Comparison of ENCODE assay signal across 16 mouse cellular contexts in genomic region chr17:44100906-44101305, GRCm38 (mm10). TPM values are rescaled to one million over a fixed set of nuclear protein-coding genes. Genes with fewer than 3 reads are reported as not detected.
DNase-seq lines count a peak whose midpoint lies in the region; ATAC-seq and TF ChIP-seq lines count a peak whose summit lies in the region.
"Had no signal": no experiment of that assay in that cellular context is flagged by ENCODE, and none has a peak within 500 bp of the region (broad histone marks: within the 10 kb centered on the region; RNA-seq: fewer than 3 reads in every experiment).

No protein-coding gene starts in this region.

- no peak overlapping the region for H3K27ac ChIP-seq in kidney, adult 2 months (ENCODE audit: insufficient read depth, low read depth, low read length)
- peak overlapping the region; percentile 31; the same call in 1 of the 2 replicates for H3K27ac ChIP-seq in bone marrow macrophage, adult 2 months (ENCODE audit: insufficient read depth, low read depth, low read length)
- H3K27ac ChIP-seq in liver, embryonic 12.5 days, result 0 out of 2 replicates have a peak overlapping the region, but pooled peaks have one; percentile 2
- H3K27ac ChIP-seq: kidney, embryonic 15.5 days; limb, embryonic 12.5 days had no signal

- no peak overlapping the region for H3K4me3 ChIP-seq in kidney, adult 2 months (ENCODE audit: insufficient read depth, low read depth, low read length)
- H3K4me3 ChIP-seq in bone marrow macrophage, adult 2 months (ENCODE audit: insufficient read depth, low read length), result peak overlapping the region; percentile 51
- H3K4me3 ChIP-seq in liver, embryonic 12.5 days, result no peak overlapping the region
- peak overlapping the region; percentile 64 for H3K4me3 ChIP-seq in megakaryocyte, embryonic 14.5 days (replicated peaks)
- H3K4me3 ChIP-seq: heart, embryonic 12.5 days; kidney, embryonic 15.5 days; limb, embryonic 12.5 days had no signal

- TF ChIP-seq POLR2A in kidney, adult 2 months (IDR thresholded peaks at IDR 0.05; ENCODE audit: low read depth, low read length), result no peak
- no peak for TF ChIP-seq POLR2A in bone marrow macrophage, adult 2 months (IDR thresholded peaks at IDR 0.05; ENCODE audit: borderline replicate concordance, low read depth, low read length)

- no peaks in the 10 kb centered on the region; the same call in 1 of the 2 replicates for H3K36me3 ChIP-seq in kidney, adult 2 months (ENCODE audit: control insufficient read depth, insufficient read depth, low read length)
- peaks cover 22% of the 10 kb centered on the region; the same call in 1 of the 2 replicates for H3K36me3 ChIP-seq in liver, embryonic 12.5 days
- H3K36me3 ChIP-seq in megakaryocyte, embryonic 14.5 days (replicated peaks; ENCODE audit: low read length), result peaks cover 54% of the 10 kb centered on the region
- H3K36me3 ChIP-seq: kidney, embryonic 15.5 days; limb, embryonic 12.5 days had no signal

- DNase-seq in kidney, adult 2 months, result peak; percentile 21
- DNase-seq in kidney, postnatal 4 days, result no peak
- DNase-seq in cerebellum, adult 18-20 months, result no peak
- no peak for DNase-seq in spleen, postnatal 14 days (ENCODE audit: low spot score in 2 of 2)
- DNase-seq: cerebellum, adult 8-10 months; gastrocnemius, postnatal 25 days; heart, postnatal 36 days; right cerebral cortex, adult 18-20 months; thymus, adult 18-20 months had no signal

- H3K9me3 ChIP-seq in liver, embryonic 12.5 days (replicated peaks), result no peaks in the 10 kb centered on the region
- no peaks in the 10 kb centered on the region for H3K9me3 ChIP-seq in megakaryocyte, embryonic 14.5 days
- H3K9me3 ChIP-seq: heart, embryonic 12.5 days; kidney, embryonic 15.5 days; limb, embryonic 12.5 days had no signal

- no peak for TF ChIP-seq CTCF in kidney, adult 2 months (conservative IDR thresholded peaks at IDR 0.05; ENCODE audit: insufficient read depth, insufficient read length, low read depth, low read length)
- TF ChIP-seq CTCF in bone marrow macrophage, adult 2 months (IDR thresholded peaks at IDR 0.05; ENCODE audit: low read depth, low read length), result no peak

- WGBS in kidney, adult 2 months, result 60% methylated on average over 9 of the region's 9 CpGs
- 64% methylated on average over 9 of the region's 9 CpGs for WGBS in liver, embryonic 12.5 days (ENCODE audit: insufficient replicate concordance)

- peak overlapping the region; percentile 20; the same call in 1 of the 2 replicates for H3K4me2 ChIP-seq in liver, embryonic 12.5 days
- H3K4me2 ChIP-seq: heart, embryonic 12.5 days; kidney, embryonic 15.5 days; limb, embryonic 12.5 days had no signal

- H3K9ac ChIP-seq in liver, embryonic 12.5 days, result no peak overlapping the region
- H3K9ac ChIP-seq: heart, embryonic 12.5 days; kidney, embryonic 15.5 days; limb, embryonic 12.5 days had no signal

- no peaks in the 10 kb centered on the region for H3K27me3 ChIP-seq in kidney, adult 2 months (replicated peaks; ENCODE audit: control insufficient read depth, insufficient read depth, low read length)
- H3K27me3 ChIP-seq in liver, embryonic 12.5 days (replicated peaks), result no peaks in the 10 kb centered on the region
- no peaks in the 10 kb centered on the region for H3K27me3 ChIP-seq in megakaryocyte, embryonic 14.5 days (replicated peaks)
- H3K27me3 ChIP-seq: heart, embryonic 12.5 days; kidney, embryonic 15.5 days had no signal

- ATAC-seq in liver, embryonic 12.5 days, result no peak
- no peak for ATAC-seq in erythroid progenitor cell, adult 5-6 weeks (replicated peaks; ENCODE audit: low FRiP score, poor library complexity, severe bottlenecking)

- no peaks in the 10 kb centered on the region for H3K4me1 ChIP-seq in kidney, adult 2 months (ENCODE audit: control insufficient read depth, insufficient read depth, low read length)
- peaks cover 15% of the 10 kb centered on the region for H3K4me1 ChIP-seq in bone marrow macrophage, adult 2 months (ENCODE audit: control insufficient read depth, insufficient read depth, low read length)
- peaks cover 25% of the 10 kb centered on the region for H3K4me1 ChIP-seq in liver, embryonic 12.5 days
- H3K4me1 ChIP-seq in megakaryocyte, embryonic 14.5 days, result peaks cover 64% of the 10 kb centered on the region

RNA-seq across cellular contexts. Expression of gene Enpp4, which starts 4.7 kb away (rescaled TPM):
- 7.2 and 8.2 TPM in 2 replicates for polyA plus RNA-seq in kidney, adult 2 months (2012; rRNA removed)
- 1.9 and 2.8 TPM in 2 replicates for polyA plus RNA-seq in bone marrow macrophage, adult 2 months (2012; ENCODE audit: insufficient read depth, insufficient read length, missing spikeins)
- 4.8 and 5.1 TPM in 2 replicates for polyA plus RNA-seq in liver, embryonic 12.5 days (2016; fragmentation: Nextera tagmentation; extraction: Ambion mirVana)
- polyA plus RNA-seq in megakaryocyte, embryonic 14.5 days (2012; ENCODE audit: insufficient read depth, low replicate concordance), result 0.22 and 0.73 TPM in 2 replicates
- 13.3 and 15.5 TPM in 2 replicates for total RNA-seq in erythroid progenitor cell, adult 5-6 weeks (2015; ENCODE audit: low replicate concordance)
- 10.1 and 11.7 TPM in 2 replicates for total RNA-seq in erythroid progenitor cell, adult 5-6 weeks (2017; ENCODE audit: low replicate concordance)

RNA-seq across cellular contexts. Expression of gene Enpp5, which starts 22.3 kb away (rescaled TPM):
- polyA plus RNA-seq in kidney, adult 2 months (2012; rRNA removed), result 89.5 and 98.4 TPM in 2 replicates
- polyA plus RNA-seq in bone marrow macrophage, adult 2 months (2012; ENCODE audit: insufficient read depth, insufficient read length, missing spikeins), result not detected in 2 replicates
- 5.0 and 5.6 TPM in 2 replicates for polyA plus RNA-seq in liver, embryonic 12.5 days (2016; fragmentation: Nextera tagmentation; extraction: Ambion mirVana)
- polyA plus RNA-seq in megakaryocyte, embryonic 14.5 days (2012; ENCODE audit: insufficient read depth, low replicate concordance), result 0.69 TPM in 1 of 2 replicates, not detected in the other
- 2.5 and 6.5 TPM in 2 replicates for total RNA-seq in erythroid progenitor cell, adult 5-6 weeks (2015; ENCODE audit: low replicate concordance)
- total RNA-seq in erythroid progenitor cell, adult 5-6 weeks (2017; ENCODE audit: low replicate concordance), result 1.2 and 3.0 TPM in 2 replicates

Comparison
In these comparisons a context has a peak if more than half of its experiments do, and no peak if none do; other contexts are left out.
1. H3K4me3 ChIP-seq: peak in bone marrow macrophage, adult 2 months (single experiment) and megakaryocyte, embryonic 14.5 days (single experiment); none in kidney, adult 2 months (single experiment) and liver, embryonic 12.5 days (single experiment).
2. RNA of gene Enpp5, which starts 22.3 kb away (polyA plus RNA-seq): 89.5 to 98.4 TPM in kidney, adult 2 months; 5.0 to 5.6 TPM in liver, embryonic 12.5 days, 0.69 TPM in megakaryocyte, embryonic 14.5 days and not detected in bone marrow macrophage, adult 2 months; every median in the first group is over 10 times any median in the second.